Mouse (Mus musculus) kidney, postnatal 14 days (tissue): ENCODE data around the gene Kcnh4.
A peak's percentile ranks its signal among the peaks of the same experiment; 100 is the strongest.

Source experiments
- DNase-seq: peaks from one replicate; pipeline ENCODE4 v3.0.0; 2022; ENCODE audit warnings: mixed read lengths

The Kcnh4 gene

GRCm38 (mm10) chr11:100730477-100731205 lies 29.1 kb downstream of the Kcnh4 start:
- peak; percentile 46 for DNase-seq

GRCm38 (mm10) chr11:100729976-100730375 lies 29.8 kb downstream of the Kcnh4 start:
- DNase-seq, result no peak

- no peak for DNase-seq
These were observed 31.1 kb downstream of the Kcnh4 start for GRCm38 (mm10) chr11:100728601-100729000.

GRCm38 (mm10) chr11:100727201-100727600 lies 32.5 kb downstream of the Kcnh4 start:
- DNase-seq, result peak; percentile 53

- DNase-seq, result peak; percentile 53
These were observed 34.7 kb downstream of the Kcnh4 start for GRCm38 (mm10) chr11:100724919-100725512.

- DNase-seq, result peak; percentile 44
These were observed 37.2 kb downstream of the Kcnh4 start for GRCm38 (mm10) chr11:100722493-100723028.

GRCm38 (mm10) chr11:100721776-100722492 lies 37.8 kb downstream of the Kcnh4 start:
- DNase-seq, result peak; percentile 75

GRCm38 (mm10) chr11:100721254-100721653 lies 38.5 kb downstream of the Kcnh4 start:
- peak; percentile 50 for DNase-seq

- no peak for DNase-seq
These were observed 39.4 kb downstream of the Kcnh4 start for GRCm38 (mm10) chr11:100720345-100720744.

- no peak for DNase-seq
These were observed 39.8 kb downstream of the Kcnh4 start for GRCm38 (mm10) chr11:100719893-100720292.

- peak; percentile 39 for DNase-seq
These were observed 40.4 kb downstream of the Kcnh4 start for GRCm38 (mm10) chr11:100719312-100719711.

- peak; percentile 43 for DNase-seq
These were observed 40.9 kb downstream of the Kcnh4 start for GRCm38 (mm10) chr11:100718866-100719265.

GRCm38 (mm10) chr11:100718462-100718861 lies 41.3 kb downstream of the Kcnh4 start:
- DNase-seq, result no peak

- no peak for DNase-seq
These were observed 43.1 kb downstream of the Kcnh4 start for GRCm38 (mm10) chr11:100716649-100717048.

- DNase-seq, result no peak
These were observed 44.8 kb downstream of the Kcnh4 start for GRCm38 (mm10) chr11:100714948-100715347.

- DNase-seq, result peak; percentile 89
These were observed 45.2 kb downstream of the Kcnh4 start for GRCm38 (mm10) chr11:100714534-100714915.

- DNase-seq, result peak; percentile 84
These were observed 45.8 kb downstream of the Kcnh4 start, which contains the start of gene Hspb9 for GRCm38 (mm10) chr11:100713735-100714533. Gene Hspb9 (plus strand): TSS chr11:100713850.

- DNase-seq, result no peak
These were observed 46.6 kb downstream of the Kcnh4 start for GRCm38 (mm10) chr11:100713174-100713573.

GRCm38 (mm10) chr11:100711783-100712615 lies 47.7 kb downstream of the Kcnh4 start, which contains the start of gene Kat2a:
Gene Kat2a (minus strand): TSS chr11:100712465.
- DNase-seq, result peak; percentile 92

GRCm38 (mm10) chr11:100710977-100711376 lies 48.8 kb downstream of the Kcnh4 start:
- DNase-seq, result no peak

GRCm38 (mm10) chr11:100710528-100710927 lies 49.2 kb downstream of the Kcnh4 start:
- DNase-seq, result no peak
